Mouse (Mus musculus) large intestine, adult 2 months (tissue): ENCODE measurements around the gene Pakap. TPM values are rescaled to one million over a fixed set of nuclear protein-coding genes. Genes with fewer than 3 reads are reported as not detected.

ENCODE experiments used
- DNase-seq: peaks from one replicate; pipeline ENCODE4 v3.0.0-alpha.2; 2012; ENCODE audit warnings: low read depth, low spot score
- WGBS: fragments of 180-500 bp; shearing (Covaris S2); methylation state at CpG from one replicate; pipeline ENCODE4 v1.1.7; 2018; 5-methylcytosine and 5-hydroxymethylcytosine counted together
- polyA plus RNA-seq: library from polyadenylated mRNA; depleted of rRNA; stranded (reverse); fragments of >200 nt; gene quantifications from 2 replicates; pipeline ENCODE4 v1.2.3, GENCODE M21; 2012

Pakap gene
- polyA plus RNA-seq, 1 experiment = 0.17 TPM

GRCm38 (mm10) chr4:57845541-57846210 is 277.7 kb downstream of the Pakap start:
- 67% methylated on average over 12 of the region's 12 CpGs for WGBS
- DNase-seq = no peak

DNA sequence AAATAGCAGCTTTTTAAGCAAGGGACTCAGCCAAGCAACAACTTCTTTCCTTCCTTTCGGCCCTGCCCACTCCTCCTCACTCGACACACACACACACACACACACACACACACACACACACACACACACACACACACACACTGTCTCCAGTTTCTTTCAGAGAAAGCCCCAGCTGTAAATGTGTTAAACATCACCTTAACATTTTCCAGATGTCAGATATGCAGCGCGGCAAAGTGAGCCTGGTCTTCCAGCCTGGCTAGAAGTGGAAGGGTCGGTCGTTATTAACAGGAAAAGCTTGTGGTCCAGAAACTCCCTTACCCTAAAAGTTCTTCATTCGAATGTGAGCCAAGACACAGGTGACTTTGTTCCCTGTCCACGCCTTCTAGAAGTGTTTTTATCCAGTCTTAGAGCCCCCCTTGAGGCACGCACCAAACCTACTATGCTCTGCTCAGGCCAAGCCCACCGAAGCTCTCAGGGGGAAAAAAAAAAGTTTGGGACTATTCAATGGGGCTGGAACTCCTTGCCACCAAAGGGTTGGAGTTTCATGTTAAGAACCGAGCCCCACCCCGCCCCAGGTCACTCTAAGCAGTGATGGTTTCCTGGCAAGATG is 278.5 kb downstream of the Pakap start:
- 50% methylated on average over 11 of the region's 12 CpGs for WGBS
- no peak for DNase-seq

DNA sequence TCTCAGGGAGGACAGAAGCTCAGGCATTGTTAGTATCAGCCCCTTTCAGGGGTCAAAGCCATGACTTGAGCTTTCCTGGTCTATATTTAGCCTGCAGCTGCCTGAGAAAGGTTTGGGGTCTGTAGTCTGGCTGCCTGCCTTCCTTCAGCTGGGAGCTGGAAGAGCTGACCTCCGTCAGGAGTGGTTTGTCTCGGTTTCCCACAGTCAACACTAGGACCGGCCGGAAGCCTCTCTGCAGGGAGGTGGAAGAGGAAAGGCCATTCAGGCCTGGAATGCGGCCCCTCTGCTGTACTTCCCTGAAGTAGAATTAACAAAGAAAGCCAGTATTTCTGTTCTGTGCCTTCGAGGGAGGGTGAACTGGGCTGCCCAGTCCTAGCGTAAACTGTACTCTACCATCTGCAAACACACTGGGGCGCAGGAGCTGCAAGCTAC is 279.0 kb downstream of the Pakap start:
- no peak for DNase-seq
- WGBS = 61% methylated on average over 8 of the region's 8 CpGs

- WGBS = 74% methylated on average over 3 of the region's 3 CpGs
- DNase-seq = no peak
Observed at GRCm38 (mm10) chr4:57847676-57848075, 279.7 kb downstream of the Pakap start.

- no peak for DNase-seq
- WGBS = 77% methylated on average over 6 of the region's 6 CpGs
Observed at GRCm38 (mm10) chr4:57849465-57849864, 281.5 kb downstream of the Pakap start.

DNA sequence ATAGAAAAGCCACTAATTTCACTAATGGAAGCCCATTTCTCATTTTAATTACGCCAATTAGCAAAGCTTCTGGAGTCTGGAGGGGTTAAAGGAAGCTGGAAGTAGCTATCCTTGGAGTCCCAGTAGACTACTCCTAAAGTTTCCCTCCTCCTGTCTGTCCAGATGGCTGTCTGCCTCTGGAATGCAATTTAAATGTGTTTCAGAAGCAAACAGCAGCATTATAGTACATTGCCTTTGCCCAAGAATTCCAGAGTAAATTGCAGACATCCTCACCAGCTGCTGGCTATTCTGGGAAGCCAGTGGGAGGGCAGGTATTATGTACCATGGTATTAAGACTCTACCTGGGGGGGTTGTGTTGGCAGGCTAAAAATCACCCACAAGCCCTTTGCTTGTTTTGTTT is 283.8 kb downstream of the Pakap start:
- no peak for DNase-seq
- 83% methylated on average over 1 of the region's 1 CpGs for WGBS

GRCm38 (mm10) chr4:57852461-57853040 is 284.6 kb downstream of the Pakap start:
- DNase-seq = no peak
- WGBS = 59% methylated on average over 9 of the region's 9 CpGs

DNA sequence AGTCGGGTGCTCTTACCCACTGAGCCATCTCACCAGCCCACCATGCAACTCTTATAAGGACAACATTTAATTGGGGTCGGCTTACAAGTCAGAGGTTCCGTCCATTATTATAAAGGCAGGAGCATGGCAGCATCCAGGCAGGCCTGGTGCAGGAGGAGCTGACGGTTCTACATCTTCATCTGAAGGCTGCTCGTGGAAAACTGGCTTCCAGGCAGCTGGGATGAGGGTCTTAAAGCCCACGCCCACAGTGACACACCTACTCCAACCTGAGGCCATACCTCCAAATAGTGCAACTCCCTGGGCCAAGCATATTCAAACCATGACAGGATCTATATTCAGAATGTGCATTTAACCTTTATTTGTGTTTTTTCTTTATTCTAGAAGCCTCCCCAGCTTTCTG is 286.2 kb downstream of the Pakap start:
- no peak for DNase-seq
- WGBS = 86% methylated on average over 6 of the region's 6 CpGs

GRCm38 (mm10) chr4:57855281-57855941 is 287.4 kb downstream of the Pakap start:
- 79% methylated on average over 18 of the region's 18 CpGs for WGBS
- no peak for DNase-seq

- WGBS = 90% methylated on average over 10 of the region's 10 CpGs
- no peak for DNase-seq
Observed at GRCm38 (mm10) chr4:57856673-57857072, 288.7 kb downstream of the Pakap start.

- 63% methylated on average over 6 of the region's 6 CpGs for WGBS
- DNase-seq = no peak
Observed at GRCm38 (mm10) chr4:57860204-57860611, 292.2 kb downstream of the Pakap start.

DNA sequence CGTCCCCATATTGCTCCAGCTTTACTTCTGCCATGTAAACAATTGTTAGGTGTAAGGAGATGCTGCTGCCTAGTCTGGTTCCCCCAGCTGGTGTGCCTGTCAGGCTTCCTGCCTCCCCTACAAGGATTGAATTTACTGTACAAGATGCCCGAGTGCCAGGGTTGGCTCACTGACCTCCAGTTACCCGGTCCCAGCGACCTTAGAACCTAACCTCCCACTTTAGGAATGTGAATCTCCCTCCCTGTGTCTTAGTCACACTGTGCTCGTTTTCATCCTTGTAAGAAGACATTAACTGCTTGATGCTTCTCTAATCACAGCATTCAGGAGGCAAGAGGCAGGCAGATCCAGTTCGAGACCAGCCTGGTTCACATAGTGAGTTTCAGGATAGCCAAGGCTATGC is 293.2 kb downstream of the Pakap start:
- no peak for DNase-seq
- WGBS = 57% methylated on average over 6 of the region's 6 CpGs

GRCm38 (mm10) chr4:57861856-57862255 is 293.9 kb downstream of the Pakap start:
- 64% methylated on average over 8 of the region's 8 CpGs for WGBS
- no peak for DNase-seq

DNA sequence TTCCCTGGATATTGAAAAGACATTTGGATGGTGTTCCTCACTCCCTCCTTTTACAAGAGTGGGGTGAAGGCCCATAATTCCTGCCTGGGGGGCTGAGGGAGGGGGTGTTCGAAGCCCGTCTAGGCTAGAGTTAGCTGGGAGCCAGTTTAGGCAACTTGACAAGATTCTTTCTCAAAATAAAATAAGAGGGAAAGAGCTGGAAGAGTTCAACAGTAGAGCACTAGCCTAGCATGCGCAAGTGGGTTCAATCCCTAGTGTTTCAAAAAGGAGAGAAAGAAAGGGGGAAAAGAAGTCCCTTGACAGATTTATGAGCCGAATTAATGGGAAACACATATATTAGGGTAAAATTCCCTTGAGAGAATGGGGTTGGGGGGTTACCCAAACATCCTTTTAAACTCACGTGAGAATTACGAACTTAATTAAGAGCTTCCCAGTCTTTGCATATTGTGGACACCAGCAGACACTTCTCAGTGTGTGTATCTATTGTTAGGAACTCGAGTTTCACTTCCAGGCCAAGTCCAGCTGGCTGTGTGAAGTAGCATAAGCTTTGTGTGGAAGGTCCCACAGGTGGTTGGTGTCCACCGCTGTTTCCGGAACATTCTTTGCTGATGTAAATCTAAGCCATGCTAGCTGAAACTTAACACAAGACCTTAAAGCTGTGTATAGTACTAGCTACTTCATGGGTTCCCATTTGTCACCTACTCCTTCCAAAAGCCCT is 294.4 kb downstream of the Pakap start:
- WGBS = 63% methylated on average over 9 of the region's 9 CpGs
- no peak for DNase-seq

DNA sequence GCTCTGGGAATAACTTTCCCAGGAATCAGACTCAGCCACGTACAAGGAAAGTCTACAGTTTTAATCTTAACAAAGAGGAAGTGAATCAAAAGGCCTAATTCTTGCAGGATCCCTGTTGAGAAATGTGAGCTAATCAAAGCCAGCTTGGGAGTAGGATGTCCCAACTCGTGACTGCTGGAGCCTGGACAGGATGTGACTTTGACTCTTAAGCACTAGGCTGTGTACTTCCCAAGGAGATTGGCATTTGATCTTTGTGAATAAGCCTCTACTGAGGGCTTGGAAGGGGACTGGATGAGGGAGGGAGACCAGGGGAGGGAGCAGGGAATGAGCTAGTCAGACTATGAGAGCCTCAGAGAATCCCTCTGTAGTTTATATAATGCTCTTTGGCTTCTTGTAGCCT is 298.1 kb downstream of the Pakap start:
- DNase-seq = no peak
- WGBS = 23% methylated on average over 2 of the region's 2 CpGs

DNA sequence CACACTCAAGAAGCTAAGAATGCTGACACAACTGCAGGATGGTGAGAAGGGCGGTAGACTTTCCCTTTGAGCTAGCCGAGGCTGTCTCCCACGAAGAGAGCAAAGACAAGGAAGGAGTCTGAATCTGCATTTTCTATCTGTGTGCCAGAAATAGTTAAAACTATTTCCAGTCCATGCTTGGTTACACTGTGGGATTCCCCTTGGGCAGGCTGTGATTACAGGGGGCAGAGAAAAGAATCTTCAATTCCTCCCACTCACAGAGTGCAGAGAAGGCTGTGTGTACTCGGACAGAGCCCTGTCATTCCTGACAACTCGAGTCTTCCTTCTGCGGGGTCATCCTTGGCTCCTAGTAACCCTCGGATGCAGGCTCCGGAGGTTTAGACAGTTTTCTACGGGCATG is 299.0 kb downstream of the Pakap start:
- DNase-seq = no peak
- WGBS = 60% methylated on average over 9 of the region's 9 CpGs

DNA sequence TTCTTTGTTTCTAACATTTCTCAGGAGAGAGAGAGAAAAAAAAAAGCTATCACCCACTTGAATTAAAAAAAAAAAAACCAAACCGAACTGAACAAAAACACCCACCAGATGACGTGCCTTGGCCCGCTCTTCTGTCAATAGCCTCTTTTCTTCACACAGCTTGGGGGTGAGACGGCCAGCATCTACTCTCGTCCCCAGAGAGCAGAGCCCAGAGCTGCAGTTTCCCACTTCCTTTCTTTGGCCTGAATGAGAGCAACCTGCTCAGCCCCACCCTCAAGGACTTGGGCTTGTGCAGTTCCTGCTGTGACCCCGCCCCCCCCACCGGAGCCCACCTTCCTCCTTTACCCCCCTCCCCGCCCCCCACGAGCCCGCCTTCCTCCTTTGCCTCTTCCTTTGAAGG is 299.5 kb downstream of the Pakap start:
- 65% methylated on average over 10 of the region's 10 CpGs for WGBS
- DNase-seq = no peak

- WGBS = 91% methylated on average over 5 of the region's 5 CpGs
- no peak for DNase-seq
Observed at GRCm38 (mm10) chr4:57879137-57879536, 311.2 kb downstream of the Pakap start.

DNA sequence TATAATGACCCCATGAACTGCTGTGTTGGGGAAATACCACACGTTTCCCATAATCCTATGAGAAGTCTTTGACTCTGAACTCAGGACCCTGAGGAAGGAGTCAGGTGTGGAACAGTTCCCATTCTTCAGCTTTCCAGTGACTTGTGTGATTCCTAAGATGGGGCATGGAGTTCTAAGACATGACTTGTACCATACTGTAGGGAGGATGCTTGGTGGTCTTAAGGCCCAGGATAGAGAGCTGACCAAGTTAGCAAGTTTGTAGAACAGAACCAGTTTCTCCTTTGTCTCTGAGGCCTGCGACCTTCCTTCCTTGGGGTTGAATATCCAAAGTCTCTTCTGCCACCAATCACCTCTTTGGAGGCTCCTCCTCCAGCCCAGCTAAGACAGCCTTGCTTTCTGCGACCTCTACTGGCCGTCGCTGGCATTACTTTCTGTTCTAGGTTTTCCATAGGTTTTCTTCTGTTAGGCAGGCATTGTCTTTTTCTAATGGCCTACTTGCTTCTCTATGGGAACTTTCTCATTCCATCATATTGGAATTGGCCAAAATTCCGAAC is 311.9 kb downstream of the Pakap start:
- peak; percentile 59 for DNase-seq
- WGBS = 8% methylated on average over 6 of the region's 6 CpGs
